Mouse (Mus musculus): ENCODE measurements around the gene Mtf1. TPM values are rescaled to one million over a fixed set of nuclear protein-coding genes. Genes with fewer than 3 reads are reported as not detected.

Mtf1 gene
- polyA plus RNA-seq, 1 experiment from 2014 or later, result 11.1 TPM

DNA sequence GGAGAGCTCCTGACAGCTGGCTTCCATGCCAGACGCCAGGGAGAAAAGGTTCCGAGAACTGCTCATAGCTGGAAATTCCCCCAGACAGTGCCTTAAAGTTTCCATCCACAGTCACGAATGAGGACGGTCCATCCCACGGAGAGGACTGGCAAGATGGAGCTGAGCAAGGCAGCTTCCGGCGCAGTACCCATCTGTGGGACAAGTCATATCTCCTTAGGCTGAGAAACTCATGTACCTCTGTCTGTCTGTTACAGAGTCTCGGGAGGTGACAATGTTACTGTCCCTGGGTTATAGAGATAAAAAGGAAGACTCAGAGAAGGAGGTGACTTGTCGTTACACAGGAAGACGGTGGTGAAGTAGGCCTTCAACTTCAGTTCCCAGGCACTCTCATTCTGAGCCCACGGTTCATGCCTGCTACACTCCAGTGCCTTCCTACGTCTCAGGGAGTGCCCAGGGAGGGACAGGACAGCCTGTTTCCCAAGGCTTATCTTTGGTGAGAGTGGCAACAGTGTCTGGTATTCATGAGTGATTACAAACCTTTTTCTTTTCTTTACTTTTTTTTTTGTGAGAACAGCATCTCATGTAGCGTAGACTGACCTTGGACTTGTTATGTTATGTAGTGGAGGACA is 32.8 kb upstream of the Mtf1 start:
- H3K4me2 ChIP-seq (ENCODE audit: low read depth, low read length), result no peak overlapping the region
- WGBS, result 88% methylated on average over 13 of the region's 13 CpGs
- ATAC-seq, result no peak

DNA sequence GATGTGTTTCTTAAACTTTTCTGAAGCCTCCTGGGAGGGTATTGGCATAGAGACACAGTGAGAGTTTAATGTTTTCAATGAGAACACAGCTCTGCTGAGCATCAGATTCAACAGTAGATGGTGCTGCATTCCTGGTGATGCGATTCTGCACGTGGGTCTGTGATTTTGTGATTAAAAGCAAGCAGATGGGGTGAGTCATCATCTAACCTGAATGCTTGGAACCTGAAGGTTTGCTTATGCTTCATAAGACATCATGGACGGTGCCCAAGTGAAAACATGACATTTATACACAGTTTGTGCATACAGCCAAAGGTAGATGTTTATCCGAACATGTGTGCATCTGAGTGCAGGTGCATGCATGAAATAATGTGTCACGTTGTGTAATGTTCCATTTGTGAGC is 31.3 kb upstream of the Mtf1 start:
- 71% methylated on average over 5 of the region's 5 CpGs for WGBS
- Histone ChIP-seq H3K9ac (ENCODE audit: low read depth, low read length) (no peak overlapping the region), H3K4me2 (ENCODE audit: low read depth, low read length) (no peak overlapping the region), H3K9me3 (ENCODE audit: control insufficient read depth, low read length) (no peaks in the 10 kb centered on the region), H3K4me3 (ENCODE audit: low read length) (no peak overlapping the region), H3K36me3 (ENCODE audit: control insufficient read depth, insufficient read depth, low read length) (no peaks in the 10 kb centered on the region), H3K4me1 (ENCODE audit: control insufficient read depth, insufficient read depth, low read length) (peaks cover 24% of the 10 kb centered on the region), H3K27ac (ENCODE audit: low read length) (no peak overlapping the region), H3K27me3 (replicated peaks; ENCODE audit: control insufficient read depth, insufficient read depth, low read length) (no peaks in the 10 kb centered on the region)
- no peak for ATAC-seq

More for the DNA sequence above, 32.8 kb upstream of the Mtf1 start:
- H3K36me3 ChIP-seq (ENCODE audit: control insufficient read depth, insufficient read depth, low read length), result no peaks in the 10 kb centered on the region
- no peak overlapping the region for H3K4me3 ChIP-seq (ENCODE audit: low read length)
- H3K27ac ChIP-seq (ENCODE audit: low read length), result no peak overlapping the region
- no peaks in the 10 kb centered on the region for H3K9me3 ChIP-seq (ENCODE audit: control insufficient read depth, low read length)
- H3K27me3 ChIP-seq (replicated peaks; ENCODE audit: control insufficient read depth, insufficient read depth, low read length), result no peaks in the 10 kb centered on the region
- H3K4me1 ChIP-seq (ENCODE audit: control insufficient read depth, insufficient read depth, low read length), result peaks cover 16% of the 10 kb centered on the region
- no peak overlapping the region for H3K9ac ChIP-seq (ENCODE audit: low read depth, low read length)

DNA sequence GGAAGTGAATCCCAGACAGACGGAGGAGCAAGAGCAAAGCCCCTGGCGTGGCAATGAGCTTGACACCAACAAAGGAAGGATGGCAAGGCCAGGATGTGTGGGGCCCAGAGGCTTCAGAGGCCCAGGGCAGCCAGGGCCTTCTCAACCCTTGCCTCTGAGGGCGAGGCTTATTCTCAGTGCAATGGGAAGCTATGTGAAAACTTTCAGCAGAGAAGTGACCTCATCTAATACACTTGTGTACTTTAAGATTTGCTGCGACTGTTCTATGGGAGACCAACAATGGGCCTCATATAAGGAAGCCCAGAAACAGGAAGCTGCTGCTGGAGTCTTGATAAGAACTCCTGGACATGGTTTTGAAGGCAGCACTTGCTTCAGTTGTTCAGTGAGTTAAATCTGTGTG is 29.8 kb upstream of the Mtf1 start:
- Histone ChIP-seq H3K36me3 (ENCODE audit: control insufficient read depth, insufficient read depth, low read length) (no peaks in the 10 kb centered on the region), H3K27ac (ENCODE audit: low read length) (peak overlapping the region; percentile 84), H3K4me2 (ENCODE audit: low read depth, low read length) (no peak overlapping the region), H3K4me1 (ENCODE audit: control insufficient read depth, insufficient read depth, low read length) (peaks cover 24% of the 10 kb centered on the region), H3K9me3 (ENCODE audit: control insufficient read depth, low read length) (no peaks in the 10 kb centered on the region), H3K27me3 (replicated peaks; ENCODE audit: control insufficient read depth, insufficient read depth, low read length) (no peaks in the 10 kb centered on the region), H3K4me3 (ENCODE audit: low read length) (no peak overlapping the region), H3K9ac (ENCODE audit: low read depth, low read length) (no peak overlapping the region)
- 44% methylated on average over 4 of the region's 4 CpGs for WGBS
- peak; percentile 84 for ATAC-seq

DNA sequence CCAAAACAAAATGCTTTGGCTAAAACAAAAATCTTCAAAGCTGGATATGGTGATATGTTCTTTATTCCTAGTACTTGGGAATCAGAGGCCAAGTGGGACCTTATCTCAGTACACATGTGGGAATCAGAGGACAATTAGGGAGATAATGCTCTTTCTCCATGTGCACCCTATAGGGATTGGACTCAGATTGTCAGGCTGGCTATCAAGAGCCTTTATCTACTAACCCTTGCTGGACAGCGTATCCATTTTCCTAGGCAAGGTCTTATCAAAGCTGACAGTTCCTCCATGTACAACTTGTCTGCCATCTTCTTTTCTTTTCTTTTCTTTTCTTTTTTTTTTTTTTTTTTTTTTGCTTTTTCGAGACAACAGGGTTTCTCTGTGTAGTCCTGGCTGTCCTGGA is 28.5 kb upstream of the Mtf1 start:
- 77% methylated on average over 2 of the region's 2 CpGs for WGBS
- Histone ChIP-seq H3K27me3 (replicated peaks; ENCODE audit: control insufficient read depth, insufficient read depth, low read length) (no peaks in the 10 kb centered on the region), H3K4me1 (ENCODE audit: control insufficient read depth, insufficient read depth, low read length) (peaks cover 24% of the 10 kb centered on the region), H3K4me3 (ENCODE audit: low read length) (no peak overlapping the region), H3K36me3 (ENCODE audit: control insufficient read depth, insufficient read depth, low read length) (no peaks in the 10 kb centered on the region), H3K9ac (ENCODE audit: low read depth, low read length) (no peak overlapping the region), H3K27ac (ENCODE audit: low read length) (no peak overlapping the region), H3K9me3 (ENCODE audit: control insufficient read depth, low read length) (no peaks in the 10 kb centered on the region), H3K4me2 (ENCODE audit: low read depth, low read length) (no peak overlapping the region)
- no peak for ATAC-seq

DNA sequence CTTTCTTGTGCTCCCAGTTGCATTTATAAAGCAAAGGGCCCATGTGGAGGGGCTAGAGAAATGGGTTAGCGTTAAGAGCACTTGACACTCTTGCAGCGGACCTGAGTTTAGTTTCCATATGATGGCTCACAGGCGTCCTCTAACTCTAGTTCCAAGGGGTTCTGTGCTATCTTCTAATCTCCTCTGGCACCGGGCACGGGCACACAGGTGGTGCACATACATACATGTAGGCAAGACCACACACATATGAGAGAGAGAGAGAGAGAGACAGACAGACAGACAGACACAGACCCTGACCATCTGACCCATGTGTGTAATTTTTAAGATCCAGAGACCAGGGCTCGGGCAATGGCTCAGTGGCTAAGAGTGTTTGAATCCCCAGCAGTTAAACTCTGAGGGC is 27.9 kb upstream of the Mtf1 start:
- Histone ChIP-seq H3K36me3 (ENCODE audit: control insufficient read depth, insufficient read depth, low read length) (peaks cover 5% of the 10 kb centered on the region; the same call in 1 of the 2 replicates), H3K27ac (ENCODE audit: low read length) (no peak overlapping the region), H3K9ac (ENCODE audit: low read depth, low read length) (no peak overlapping the region), H3K4me2 (ENCODE audit: low read depth, low read length) (no peak overlapping the region), H3K4me3 (ENCODE audit: low read length) (no peak overlapping the region), H3K4me1 (ENCODE audit: control insufficient read depth, insufficient read depth, low read length) (peaks cover 24% of the 10 kb centered on the region), H3K27me3 (replicated peaks; ENCODE audit: control insufficient read depth, insufficient read depth, low read length) (no peaks in the 10 kb centered on the region), H3K9me3 (ENCODE audit: control insufficient read depth, low read length) (no peaks in the 10 kb centered on the region)
- 93% methylated on average over 6 of the region's 6 CpGs for WGBS
- ATAC-seq, result no peak

DNA sequence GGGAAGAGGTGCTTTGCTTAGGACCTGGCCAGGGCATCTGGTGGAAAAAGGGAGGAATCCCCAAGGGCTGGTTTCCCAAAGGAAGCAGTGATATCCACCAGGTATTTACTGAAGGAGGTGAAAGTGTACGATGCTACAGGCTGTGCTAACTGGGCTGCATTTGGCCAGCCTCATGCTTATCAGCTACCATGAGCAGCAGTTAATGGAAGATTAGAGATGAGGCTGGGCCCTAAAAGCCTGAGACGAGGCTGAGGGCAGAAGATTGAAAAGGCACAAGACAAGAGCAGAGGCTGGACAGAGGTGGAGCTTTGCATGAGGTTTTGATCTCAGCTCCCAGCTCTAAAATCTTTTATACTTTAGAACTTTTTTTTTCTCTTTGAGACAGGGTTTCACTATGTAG is 27.5 kb upstream of the Mtf1 start:
- Histone ChIP-seq H3K27ac (ENCODE audit: low read length) (no peak overlapping the region), H3K36me3 (ENCODE audit: control insufficient read depth, insufficient read depth, low read length) (peaks cover 5% of the 10 kb centered on the region; the same call in 1 of the 2 replicates), H3K4me3 (ENCODE audit: low read length) (no peak overlapping the region), H3K9me3 (ENCODE audit: control insufficient read depth, low read length) (no peaks in the 10 kb centered on the region), H3K4me1 (ENCODE audit: control insufficient read depth, insufficient read depth, low read length) (peaks cover 24% of the 10 kb centered on the region), H3K27me3 (replicated peaks; ENCODE audit: control insufficient read depth, insufficient read depth, low read length) (no peaks in the 10 kb centered on the region), H3K4me2 (ENCODE audit: low read depth, low read length) (no peak overlapping the region), H3K9ac (ENCODE audit: low read depth, low read length) (no peak overlapping the region)
- peak; percentile 43; the same call in 1 of the 2 replicates for ATAC-seq
- WGBS, result 47% methylated on average over 2 of the region's 2 CpGs

DNA sequence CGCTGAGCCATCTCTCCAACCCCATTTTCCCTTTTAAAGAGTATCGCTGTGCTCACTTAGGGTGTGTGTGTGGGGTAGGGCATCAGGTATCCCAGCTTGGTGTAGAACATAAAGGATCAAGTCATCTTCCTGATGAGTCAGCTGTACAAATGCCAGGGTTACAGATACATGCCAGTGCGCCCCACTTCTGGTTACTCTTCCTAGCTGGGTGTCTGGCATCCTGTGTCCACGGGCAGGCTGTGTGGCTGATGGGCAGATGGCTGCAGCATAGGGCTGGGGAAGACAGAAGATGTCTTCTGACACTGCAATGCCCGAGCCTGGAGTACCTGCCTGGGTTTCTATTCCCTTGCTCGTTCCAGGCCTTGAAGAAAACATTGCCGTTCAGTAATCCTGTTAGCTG is 20.5 kb upstream of the Mtf1 start:
- Histone ChIP-seq H3K4me3 (ENCODE audit: low read length) (no peak overlapping the region), H3K9ac (ENCODE audit: low read depth, low read length) (no peak overlapping the region), H3K4me1 (ENCODE audit: control insufficient read depth, insufficient read depth, low read length) (no peaks in the 10 kb centered on the region), H3K4me2 (ENCODE audit: low read depth, low read length) (no peak overlapping the region), H3K27me3 (replicated peaks; ENCODE audit: control insufficient read depth, insufficient read depth, low read length) (no peaks in the 10 kb centered on the region), H3K9me3 (ENCODE audit: control insufficient read depth, low read length) (no peaks in the 10 kb centered on the region), H3K27ac (ENCODE audit: low read length) (no peak overlapping the region), H3K36me3 (ENCODE audit: control insufficient read depth, insufficient read depth, low read length) (peaks cover 13% of the 10 kb centered on the region)
- 92% methylated on average over 7 of the region's 7 CpGs for WGBS
- no peak for ATAC-seq

DNA sequence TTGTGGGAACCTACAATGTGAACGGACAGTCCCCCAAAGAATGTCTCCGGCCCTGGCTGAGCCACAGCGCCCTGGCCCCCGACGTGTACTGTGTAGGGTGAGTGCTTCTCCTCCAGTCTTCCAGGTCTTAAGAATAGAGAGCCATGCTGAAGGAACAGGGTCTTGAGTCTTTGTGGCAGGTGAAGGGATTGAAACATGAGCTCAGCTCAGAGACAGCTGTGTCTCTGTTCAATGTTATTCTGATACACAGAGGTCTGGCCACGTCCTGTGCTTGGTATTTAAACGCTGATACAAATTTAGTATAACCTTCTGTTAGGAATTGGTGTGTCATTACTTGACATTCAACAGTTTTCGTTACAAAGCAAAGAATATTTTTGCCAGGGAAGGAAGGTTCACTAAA is 19.5 kb upstream of the Mtf1 start:
- H3K36me3 ChIP-seq (ENCODE audit: control insufficient read depth, insufficient read depth, low read length), result peaks cover 23% of the 10 kb centered on the region
- no peak overlapping the region for H3K27ac ChIP-seq (ENCODE audit: low read length)
- WGBS, result 93% methylated on average over 8 of the region's 8 CpGs

DNA sequence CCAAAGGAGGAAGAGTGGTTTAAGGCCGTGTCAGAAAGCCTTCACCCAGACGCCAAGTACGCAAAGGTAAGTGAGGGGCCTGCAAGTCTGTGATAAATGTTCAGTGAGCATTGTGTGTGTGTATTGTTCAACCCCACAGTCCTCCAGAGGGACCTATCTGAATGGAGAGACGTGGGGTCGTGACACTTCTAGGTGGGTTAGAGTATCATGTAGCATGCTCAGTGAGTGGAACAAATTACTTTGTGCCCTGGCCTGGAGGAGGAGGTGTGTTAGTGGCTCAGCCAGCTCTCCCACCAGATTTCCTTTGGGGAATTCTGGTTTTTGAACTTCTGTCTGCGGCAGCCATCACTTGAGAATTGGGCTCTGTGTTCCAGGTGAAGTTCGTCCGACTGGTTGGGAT is 18.0 kb upstream of the Mtf1 start:
- 89% methylated on average over 8 of the region's 8 CpGs for WGBS
- no peak overlapping the region for H3K27ac ChIP-seq (ENCODE audit: low read length)
- no peak overlapping the region for H3K4me2 ChIP-seq (ENCODE audit: low read depth, low read length)
- no peaks in the 10 kb centered on the region for H3K4me1 ChIP-seq (ENCODE audit: control insufficient read depth, insufficient read depth, low read length)
- H3K4me3 ChIP-seq (ENCODE audit: low read length), result no peak overlapping the region
- no peaks in the 10 kb centered on the region for H3K27me3 ChIP-seq (replicated peaks; ENCODE audit: control insufficient read depth, insufficient read depth, low read length)
- no peak for ATAC-seq
- H3K9ac ChIP-seq (ENCODE audit: low read depth, low read length), result no peak overlapping the region
- H3K9me3 ChIP-seq (ENCODE audit: control insufficient read depth, low read length), result no peaks in the 10 kb centered on the region
- H3K36me3 ChIP-seq (ENCODE audit: control insufficient read depth, insufficient read depth, low read length), result peaks cover 23% of the 10 kb centered on the region

More for the DNA sequence above, 19.5 kb upstream of the Mtf1 start:
- Histone ChIP-seq H3K4me2 (ENCODE audit: low read depth, low read length) (no peak overlapping the region), H3K4me1 (ENCODE audit: control insufficient read depth, insufficient read depth, low read length) (no peaks in the 10 kb centered on the region), H3K9ac (ENCODE audit: low read depth, low read length) (no peak overlapping the region), H3K9me3 (ENCODE audit: control insufficient read depth, low read length) (no peaks in the 10 kb centered on the region), H3K27me3 (replicated peaks; ENCODE audit: control insufficient read depth, insufficient read depth, low read length) (no peaks in the 10 kb centered on the region), H3K4me3 (ENCODE audit: low read length) (no peak overlapping the region)
- no peak for ATAC-seq

DNA sequence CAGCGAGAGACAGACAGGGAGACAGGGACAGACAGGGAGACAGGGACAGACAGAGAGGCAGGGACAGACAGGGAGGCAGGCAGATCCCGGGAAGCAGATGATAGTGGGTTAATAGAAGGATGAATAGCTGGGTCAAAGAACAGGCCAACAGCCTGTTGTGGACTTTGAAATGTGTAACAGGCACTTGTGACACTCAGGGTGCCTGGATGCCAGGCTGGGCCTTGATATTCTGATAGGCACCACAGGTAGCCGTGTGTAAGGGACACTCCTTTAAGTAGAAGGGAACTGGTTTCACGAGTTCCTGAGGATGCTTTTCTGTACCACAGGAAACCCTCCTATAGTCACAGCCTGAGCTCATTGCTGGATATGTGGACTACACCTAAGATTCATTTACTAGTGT is 11.9 kb upstream of the Mtf1 start:
- ATAC-seq, result peak; percentile 65; the same call in 1 of the 2 replicates

More for the DNA sequence above, 11.9 kb upstream of the Mtf1 start:
- H3K27ac ChIP-seq (ENCODE audit: low read length), result no peak overlapping the region
- H3K36me3 ChIP-seq (ENCODE audit: control insufficient read depth, insufficient read depth, low read length), result peaks cover 31% of the 10 kb centered on the region
- H3K27me3 ChIP-seq (replicated peaks; ENCODE audit: control insufficient read depth, insufficient read depth, low read length), result no peaks in the 10 kb centered on the region
- no peak overlapping the region for H3K9ac ChIP-seq (ENCODE audit: low read depth, low read length)
- H3K4me3 ChIP-seq (ENCODE audit: low read length), result no peak overlapping the region
- no peaks in the 10 kb centered on the region for H3K9me3 ChIP-seq (ENCODE audit: control insufficient read depth, low read length)
- no peaks in the 10 kb centered on the region for H3K4me1 ChIP-seq (ENCODE audit: control insufficient read depth, insufficient read depth, low read length)
- no peak overlapping the region for H3K4me2 ChIP-seq (ENCODE audit: low read depth, low read length)
- 67% methylated on average over 4 of the region's 4 CpGs for WGBS

Data from intestine, embryonic 16.5 days (tissue).